Mouse (Mus musculus) liver, adult 2 months (tissue): ENCODE results near the gene Rab30.

Source experiments
- CTCF ChIP-seq: fragments of 200-500 bp; IDR thresholded peaks from 2 replicates; pipeline ENCODE4 v1.5.1; 2011; ENCODE audit warnings: low read depth, low read length, control low read depth
- POLR2A ChIP-seq: fragments of 200-500 bp; IDR thresholded peaks from 2 replicates; pipeline ENCODE4 v1.6.1; 2011; ENCODE audit warnings: low read length, control low read depth; ENCODE audit not compliant: insufficient read depth; ENCODE audit errors: extremely low read depth

GRCm38 (mm10) chr7:92878575-92879285, 137.3 kb downstream of the Rab30 start:
- TF ChIP-seq CTCF (no peak), POLR2A (no peak)
